Mouse (Mus musculus) embryo, embryonic 11 days (tissue): ENCODE measurements at regions not wholly inside any gene's neighbourhood (a gene's known extent, or its start where the extent isn't known, plus 50 kb on each side); places are given as distances from the start of the nearest gene placed in this dataset.

ENCODE experiments used
- DNase-seq: peaks from one replicate; pipeline ENCODE4 v3.0.0-alpha.2; 2015

GRCm38 (mm10) chr13:84646899-84647298 is 424.8 kb downstream of the Tmem161b start:
- DNase-seq, result no peak

GRCm38 (mm10) chr13:84648056-84648455 is 426.0 kb downstream of the Tmem161b start:
- no peak for DNase-seq

- no peak for DNase-seq
Measured at GRCm38 (mm10) chr13:84663967-84664366, 441.9 kb downstream of the Tmem161b start.

- no peak for DNase-seq
Measured at GRCm38 (mm10) chr13:84680971-84681370, 458.9 kb downstream of the Tmem161b start.

- no peak for DNase-seq
Measured at GRCm38 (mm10) chr13:84685930-84686329, 463.8 kb downstream of the Tmem161b start.

GRCm38 (mm10) chr13:84693462-84693861 is 471.4 kb downstream of the Tmem161b start:
- no peak for DNase-seq

- no peak for DNase-seq
Measured at GRCm38 (mm10) chr13:84698472-84699080, 476.5 kb downstream of the Tmem161b start.

- DNase-seq, result no peak
Measured at GRCm38 (mm10) chr13:84741231-84741630, 448.0 kb upstream of the Ccnh start.

- DNase-seq, result no peak
Measured at GRCm38 (mm10) chr13:84748331-84748730, 440.9 kb upstream of the Ccnh start.

- no peak for DNase-seq
Measured at GRCm38 (mm10) chr13:84749214-84749613, 440.0 kb upstream of the Ccnh start.

GRCm38 (mm10) chr13:84750136-84750535 is 439.1 kb upstream of the Ccnh start:
- DNase-seq, result no peak

- no peak for DNase-seq
Measured at GRCm38 (mm10) chr13:84751576-84752490, 437.4 kb upstream of the Ccnh start.

- no peak for DNase-seq
Measured at GRCm38 (mm10) chr13:84752491-84752820, 436.8 kb upstream of the Ccnh start.

- no peak for DNase-seq
Measured at GRCm38 (mm10) chr13:84753751-84754500, 435.3 kb upstream of the Ccnh start.

GRCm38 (mm10) chr13:84754821-84755725 is 434.1 kb upstream of the Ccnh start:
- DNase-seq, result no peak

- DNase-seq, result no peak
Measured at GRCm38 (mm10) chr13:84756796-84757335, 432.3 kb upstream of the Ccnh start.

GRCm38 (mm10) chr13:84757896-84758567 is 431.2 kb upstream of the Ccnh start:
- peak; percentile 11 for DNase-seq

- peak; percentile 87 for DNase-seq
Measured at GRCm38 (mm10) chr13:84758568-84758900, 430.7 kb upstream of the Ccnh start.

GRCm38 (mm10) chr13:84759061-84759460 is 430.1 kb upstream of the Ccnh start:
- DNase-seq, result no peak

GRCm38 (mm10) chr13:84760471-84760870 is 428.7 kb upstream of the Ccnh start:
- DNase-seq, result no peak

- no peak for DNase-seq
Measured at GRCm38 (mm10) chr13:84760978-84761377, 428.2 kb upstream of the Ccnh start.

GRCm38 (mm10) chr13:84761821-84762220 is 427.4 kb upstream of the Ccnh start:
- DNase-seq, result no peak
